Mouse (Mus musculus) left cerebral cortex, postnatal 25 days (tissue): Measurements from ENCODE around the gene Dlst. TPM values are rescaled to one million over a fixed set of nuclear protein-coding genes. Genes with fewer than 3 reads are reported as not detected.
A peak's percentile ranks its signal among the peaks of the same experiment; 100 is the strongest.
"Not testable (repeated sequence)": the region's sequence is repeated elsewhere in the genome, so short reads cannot be mapped to it uniquely, and the experiment has no call there.

ENCODE experiments used
- DNase-seq, 2 experiments: peaks; one replicate each; pipeline ENCODE4 v3.0.0; 2022; ENCODE audit warnings: low spot score in 2 of 2, mixed read lengths in 1 of 2
- intact Hi-C: fragments of 180-260 bp; cut with DNase I; formaldehyde crosslinking; loops from one replicate; pipeline ENCODE4 v1.15.1; 2025
- total RNA-seq, 2 experiments: library from RNA; stranded (reverse); gene quantifications; 2 replicates each; pipeline ENCODE4 v1.2.3; 2021

Dlst gene
- total RNA-seq, 2 experiments from 2014 or later, result 157 TPM

- DNase-seq, result no peak
- intact Hi-C loops, result no loop called here
Observed at GRCm38 (mm10) chr12:85112550-85113251, 2.1 kb downstream of the Dlst start.

DNA sequence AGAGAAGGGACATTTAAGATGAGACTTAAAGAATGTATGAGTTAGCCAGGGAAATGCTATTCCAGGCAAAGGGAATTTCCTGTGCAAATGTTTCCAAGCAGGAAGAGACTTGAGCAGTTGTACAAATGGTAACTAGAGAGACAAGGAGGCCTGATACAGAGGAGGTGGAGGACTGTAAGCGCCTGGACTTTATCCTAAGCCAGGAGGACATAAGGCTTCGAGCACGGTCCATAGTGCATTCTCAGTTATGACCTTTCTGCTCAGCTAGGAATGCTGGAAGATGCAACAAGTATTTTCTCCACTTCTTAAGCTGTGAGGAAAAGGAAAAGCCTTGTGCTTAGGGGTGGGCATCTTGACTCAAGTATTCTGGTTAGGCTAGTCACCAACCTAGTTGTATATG lies 2.7 kb downstream of the Dlst start:
- DNase-seq, result no peak
- intact Hi-C loops, result no loop called here

DNA sequence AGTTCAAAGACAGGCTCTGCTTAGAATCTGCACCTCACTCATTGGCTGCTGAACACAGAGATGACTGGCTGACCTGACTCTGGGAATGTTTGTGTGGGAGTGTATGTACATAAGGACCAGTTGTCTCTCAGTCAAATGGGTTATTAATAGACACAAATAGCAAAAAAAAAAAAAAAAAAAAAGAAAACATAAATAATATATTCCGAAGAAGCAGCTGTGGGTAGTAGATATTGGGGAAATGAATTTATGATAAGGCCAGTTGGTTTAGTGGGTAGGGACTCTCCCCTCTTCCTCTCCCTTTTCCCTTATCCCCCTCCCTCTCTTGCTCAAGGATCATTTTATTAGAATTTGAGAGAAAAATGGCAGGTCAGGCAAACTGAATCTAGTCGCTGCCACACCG lies 3.3 kb downstream of the Dlst start:
- no peak for DNase-seq
- intact Hi-C loops, result no loop called here

DNA sequence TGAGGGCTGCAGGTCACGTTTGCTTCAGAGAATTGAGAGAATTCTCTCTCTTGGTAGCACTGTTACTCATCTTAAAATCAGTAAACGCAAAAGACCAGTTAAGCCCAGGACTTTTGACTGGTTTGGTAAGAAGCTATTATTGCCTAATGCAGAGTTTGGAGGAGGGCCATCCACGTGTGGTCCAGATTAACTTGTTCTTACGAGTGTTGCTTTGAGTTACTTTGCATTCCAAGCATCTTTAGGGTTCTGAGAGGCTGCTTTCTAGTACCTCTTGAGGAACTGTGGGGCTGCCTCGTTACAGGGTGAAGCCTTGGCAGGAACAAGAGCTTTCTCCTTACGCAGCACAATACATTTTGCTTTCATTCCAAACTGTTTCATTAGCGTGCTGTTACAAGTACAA lies 5.0 kb downstream of the Dlst start:
- DNase-seq, result no peak
- intact Hi-C loops, result no loop called here

- intact Hi-C loops, result no loop called here
- DNase-seq, result no peak
Observed at GRCm38 (mm10) chr12:85121806-85122459, 11.3 kb downstream of the Dlst start.

DNA sequence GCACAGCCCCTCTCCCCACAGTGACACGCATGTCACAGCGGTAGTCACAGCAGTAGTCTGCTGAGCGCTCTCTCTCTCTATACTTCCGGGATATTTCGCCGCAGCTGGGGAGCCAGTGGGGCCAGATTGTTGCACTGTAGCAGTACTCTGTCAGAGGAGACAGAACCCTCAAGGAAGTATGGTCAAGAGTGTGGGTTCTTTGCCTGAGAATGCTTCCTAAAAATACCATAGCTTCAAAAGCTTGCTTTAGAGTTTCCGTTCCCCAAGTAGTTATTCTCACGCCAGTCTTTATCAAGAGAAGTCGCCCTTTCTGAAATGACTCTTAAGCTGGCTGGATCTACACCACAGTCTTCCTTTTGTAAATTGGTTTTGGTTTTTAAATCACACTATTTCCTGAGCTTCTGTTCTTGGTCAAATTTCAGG lies 12.5 kb downstream of the Dlst start:
- intact Hi-C loops, result no loop called here
- DNase-seq, result no peak

- DNase-seq, result no peak
- intact Hi-C loops, result no loop called here
Observed at GRCm38 (mm10) chr12:85123645-85124044, 13.0 kb downstream of the Dlst start.

DNA sequence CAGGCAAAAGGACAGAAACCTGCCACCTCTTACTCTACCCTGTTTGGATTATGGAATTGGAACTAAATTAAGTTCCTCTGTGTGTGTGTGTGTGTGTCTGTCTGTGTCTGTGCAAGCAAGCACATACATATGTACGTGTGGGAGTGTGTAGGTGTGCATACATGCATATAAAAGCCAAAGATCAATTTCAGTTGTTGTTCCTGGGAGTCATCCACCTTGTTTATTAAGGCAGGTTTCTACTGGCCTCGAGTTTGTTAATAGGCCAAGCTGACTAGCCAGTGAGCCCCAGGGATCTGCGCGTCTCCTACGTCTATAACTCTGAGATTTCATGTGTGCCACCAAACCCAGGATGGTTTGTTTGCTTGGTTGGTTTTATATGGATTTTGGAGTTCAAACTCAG lies 14.1 kb downstream of the Dlst start:
- DNase-seq, result no peak
- intact Hi-C loops, result no loop called here

- no peak for DNase-seq
- intact Hi-C loops, result no loop called here
Observed at GRCm38 (mm10) chr12:85126986-85127603, 16.5 kb downstream of the Dlst start.

DNA sequence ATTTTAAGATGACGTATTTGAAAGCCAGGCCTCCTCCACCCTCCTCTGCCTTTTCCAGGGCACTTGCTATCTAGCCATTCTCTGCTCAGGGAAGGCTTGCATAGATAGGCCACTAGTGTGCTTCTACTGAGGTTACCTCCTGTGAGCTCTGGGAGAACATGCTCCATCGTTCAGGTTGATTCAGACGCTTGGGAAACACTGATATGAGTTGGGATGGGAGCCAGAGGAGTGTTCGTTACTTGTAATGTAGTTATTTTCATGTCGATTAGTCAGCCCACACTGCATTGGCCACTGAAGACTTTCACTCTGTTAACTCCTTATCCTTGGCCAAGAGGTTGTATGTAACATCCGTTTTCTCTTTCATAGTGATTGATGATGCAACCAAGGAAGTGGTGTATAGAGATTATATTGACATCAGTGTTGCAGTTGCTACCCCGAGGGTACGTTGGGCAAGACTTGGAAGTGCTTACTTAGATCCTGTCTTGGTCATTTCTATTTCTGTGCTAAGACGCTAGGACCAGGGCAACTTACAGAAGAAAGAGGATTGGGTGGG lies 18.9 kb downstream of the Dlst start:
- no peak for DNase-seq
- intact Hi-C loops, result no loop called here

DNA sequence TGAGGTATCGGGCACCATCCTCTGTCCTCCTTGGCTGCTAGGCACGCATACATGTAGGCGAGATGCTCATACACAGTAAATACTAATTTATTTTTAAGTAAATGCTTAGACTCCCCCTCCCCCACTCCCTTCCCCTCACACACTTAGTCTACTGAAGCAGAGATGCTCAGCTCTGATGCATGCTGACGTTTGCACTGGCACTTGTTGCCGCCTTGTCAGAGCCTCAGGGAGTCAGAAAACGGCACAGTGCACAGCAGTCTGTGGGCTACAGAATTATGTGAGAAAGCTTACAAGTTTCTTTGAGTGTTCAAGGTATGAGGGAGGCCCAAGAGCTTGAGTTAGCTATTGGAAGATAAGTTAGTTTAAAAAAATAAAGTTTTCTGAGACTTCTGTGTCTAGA lies 20.7 kb downstream of the Dlst start:
- DNase-seq, result no peak
- intact Hi-C loops, result no loop called here

- DNase-seq, result no peak
- intact Hi-C loops, result no loop called here
Observed at GRCm38 (mm10) chr12:85134043-85134794, 23.6 kb downstream of the Dlst start.

- DNase-seq, result no peak
- intact Hi-C loops, result no loop called here
Observed at GRCm38 (mm10) chr12:85135513-85136470, 25.2 kb downstream of the Dlst start.

- intact Hi-C loops, result no loop called here
Observed at GRCm38 (mm10) chr12:85136627-85137026, 26.0 kb downstream of the Dlst start.

GRCm38 (mm10) chr12:85140036-85140701 lies 29.5 kb downstream of the Dlst start:
- no peak for DNase-seq
- intact Hi-C loops, result loop anchor here (5.0 kb wide), 1 partner anchor 147 kb away; the partner anchor contains the start of genes Acyp1 and Zc2hc1c

More at GRCm38 (mm10) chr12:85136627-85137026, 26.0 kb downstream of the Dlst start:
- no peak for DNase-seq

GRCm38 (mm10) chr12:85141096-85141495 lies 30.5 kb downstream of the Dlst start:
- intact Hi-C loops, result loop anchor here (5.0 kb wide), 1 partner anchor 146 kb away; the partner anchor contains the start of genes Acyp1 and Zc2hc1c
- no peak for DNase-seq

DNA sequence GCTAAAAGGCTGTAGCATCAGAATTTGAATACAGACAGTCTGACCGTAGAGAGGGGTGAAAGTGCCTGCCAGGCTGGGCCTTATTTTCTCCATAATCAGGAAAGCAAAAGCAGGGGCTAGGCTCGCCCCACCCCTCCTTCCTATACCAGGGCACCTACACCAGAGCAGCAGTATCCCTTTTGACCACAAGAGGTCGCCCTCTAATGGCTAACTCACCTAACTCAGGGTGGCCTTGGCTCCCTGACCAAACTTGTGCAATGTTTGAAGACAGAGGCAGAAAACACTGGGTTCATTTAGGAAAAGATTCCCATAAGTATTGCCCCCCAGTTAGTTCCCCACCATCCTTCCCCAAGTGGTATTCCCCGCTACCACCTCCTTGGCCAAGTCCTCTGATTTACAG lies 32.2 kb downstream of the Dlst start:
- intact Hi-C loops, result loop anchor here (1.0 to 5.0 kb wide), 2 partner anchors 144 to 162 kb away; partner anchors contain the start of genes Acyp1 and Zc2hc1c
- DNase-seq, result peak; percentile 82

DNA sequence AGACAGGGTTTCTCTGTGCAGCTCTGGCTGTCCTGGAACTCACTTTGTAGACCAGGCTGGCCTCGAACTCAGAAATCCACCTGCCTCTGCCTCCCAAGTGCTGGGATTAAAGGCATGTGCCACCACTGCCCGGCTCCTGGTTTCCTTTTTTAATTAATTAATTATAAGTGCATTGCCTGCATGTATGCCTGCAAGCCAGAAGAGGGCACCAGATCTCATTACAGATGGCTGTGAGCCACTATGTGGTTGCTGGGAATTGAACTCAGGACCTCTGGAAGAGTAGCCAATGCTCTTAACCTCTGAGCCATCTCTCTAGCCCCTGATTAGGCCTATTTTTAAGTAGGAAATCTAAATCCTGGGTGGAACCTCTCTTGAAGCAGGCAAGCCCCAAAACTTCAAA lies 33.6 kb downstream of the Dlst start:
- DNase-seq, result not testable (repeated sequence)

More for the DNA sequence above, 33.6 kb downstream of the Dlst start:
- intact Hi-C loops, result loop anchor here (5.0 kb wide), 1 partner anchor 143 kb away; the partner anchor contains the start of genes Acyp1 and Zc2hc1c
